Mouse (Mus musculus) myocyte (in vitro differentiated cells): Measurements from ENCODE around the gene Plekhm3.

Source experiments
- CEBPB ChIP-seq: IDR thresholded peaks from 2 replicates; pipeline ENCODE4 v1.6.1; 2011; ENCODE audit warnings: mild to moderate bottlenecking, moderate library complexity; ENCODE audit not compliant: poor library complexity, insufficient read depth, severe bottlenecking
- E2F4 ChIP-seq: IDR thresholded peaks from one replicate; pipeline ENCODE4 v1.6.1; 2011; ENCODE audit warnings: mild to moderate bottlenecking, control low read depth, moderate library complexity; ENCODE audit not compliant: insufficient read depth
- MAX ChIP-seq: IDR thresholded peaks from one replicate; pipeline ENCODE4 v1.6.1; 2011; ENCODE audit warnings: low read depth, mild to moderate bottlenecking, control low read depth
- MYOD1 ChIP-seq, 3 experiments: IDR thresholded peaks; one replicate each; pipeline ENCODE4 v1.6.1; 2011; ENCODE audit warnings: control low read depth in 2 of 3, low read depth in 2 of 3, mild to moderate bottlenecking in 2 of 3, moderate library complexity in 1 of 3; ENCODE audit not compliant: insufficient read length in 2 of 3, control insufficient read depth in 1 of 3
- MYOG ChIP-seq, 3 experiments: IDR thresholded peaks; one replicate each; pipeline ENCODE4 v1.6.1; 2011; ENCODE audit warnings: control low read depth in 2 of 3, low read depth in 2 of 3, mild to moderate bottlenecking in 2 of 3; ENCODE audit not compliant: insufficient read length in 2 of 3, control insufficient read depth in 1 of 3, insufficient read depth in 1 of 3
- POLR2A ChIP-seq: IDR thresholded peaks from one replicate; pipeline ENCODE4 v1.6.1; 2011; ENCODE audit warnings: low read depth, mild to moderate bottlenecking, control low read depth, moderate library complexity; ENCODE audit not compliant: insufficient read length
- POLR2AphosphoS2 ChIP-seq: IDR thresholded peaks from one replicate; pipeline ENCODE4 v1.6.1; 2011; ENCODE audit warnings: low read depth, control low read depth; ENCODE audit not compliant: insufficient read length
- REST ChIP-seq: IDR thresholded peaks from one replicate; pipeline ENCODE4 v1.6.1; 2011; ENCODE audit warnings: mild to moderate bottlenecking, control low read depth, moderate library complexity; ENCODE audit not compliant: insufficient read depth, insufficient read length
- SRF ChIP-seq: IDR thresholded peaks from one replicate; pipeline ENCODE4 v1.6.1; 2011; ENCODE audit warnings: low read depth; ENCODE audit not compliant: control insufficient read depth, insufficient read length
- TCF12 ChIP-seq: IDR thresholded peaks from one replicate; pipeline ENCODE4 v1.6.1; 2011; ENCODE audit warnings: mild to moderate bottlenecking, control low read depth; ENCODE audit not compliant: poor library complexity, insufficient read depth, severe bottlenecking
- TCF3 ChIP-seq: IDR thresholded peaks from one replicate; pipeline ENCODE4 v1.6.1; 2011; ENCODE audit warnings: low read depth, control low read depth; ENCODE audit not compliant: insufficient read length
- USF1 ChIP-seq: IDR thresholded peaks from one replicate; pipeline ENCODE4 v1.6.1; 2011; ENCODE audit warnings: low read depth, mild to moderate bottlenecking, control low read depth, moderate library complexity

DNA sequence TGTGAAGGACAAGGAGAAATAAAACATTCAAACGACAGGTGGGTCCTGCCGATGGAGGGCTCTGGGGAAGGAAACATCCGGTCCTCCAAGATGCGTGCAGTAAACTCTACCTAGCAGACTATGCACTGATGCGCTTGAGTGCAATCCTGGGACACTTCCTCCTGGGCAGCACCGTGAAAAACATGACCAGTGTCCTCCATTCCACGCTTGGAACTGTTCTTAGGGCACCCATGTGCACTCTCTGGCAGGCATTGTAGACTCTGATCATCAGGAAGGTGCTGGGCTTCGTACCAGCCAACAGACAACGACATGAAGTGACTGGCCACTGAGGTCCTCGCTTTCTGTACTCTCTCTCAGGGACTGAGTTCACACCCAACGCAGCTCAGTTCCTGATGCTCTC is 162.5 kb downstream of the Plekhm3 start:
- TF ChIP-seq POLR2A (no peak), MYOD1 (IDR thresholded peaks at IDR 0.05; ENCODE audit: control insufficient read depth in 1 of 3, insufficient read length in 2 of 3, low read depth in 2 of 3) (no peak), POLR2AphosphoS2 (no peak), E2F4 (no peak), MAX (no peak), USF1 (no peak), TCF12 (no peak), SRF (no peak), CEBPB (no peak), MYOG (IDR thresholded peaks at IDR 0.05; ENCODE audit: control insufficient read depth in 1 of 3, insufficient read depth in 1 of 3, insufficient read length in 2 of 3, low read depth in 2 of 3) (no peak), TCF3 (no peak), REST (no peak)
